Mouse (Mus musculus) inflammation-experienced regulatory T-cells, adult 16 weeks (primary cell): ENCODE results near the gene S100a14. TPM values are rescaled to one million over a fixed set of nuclear protein-coding genes. Genes with fewer than 3 reads are reported as not detected.

ENCODE experiments used
- polyA plus RNA-seq: library from polyadenylated mRNA; unstranded; fragments of 100-300 nt; shearing (Covaris generic); gene quantifications from one replicate; pipeline ENCODE4 v1.2.1, GENCODE M21; 2017

Gene S100a14
- polyA plus RNA-seq, result not detected

DNA sequence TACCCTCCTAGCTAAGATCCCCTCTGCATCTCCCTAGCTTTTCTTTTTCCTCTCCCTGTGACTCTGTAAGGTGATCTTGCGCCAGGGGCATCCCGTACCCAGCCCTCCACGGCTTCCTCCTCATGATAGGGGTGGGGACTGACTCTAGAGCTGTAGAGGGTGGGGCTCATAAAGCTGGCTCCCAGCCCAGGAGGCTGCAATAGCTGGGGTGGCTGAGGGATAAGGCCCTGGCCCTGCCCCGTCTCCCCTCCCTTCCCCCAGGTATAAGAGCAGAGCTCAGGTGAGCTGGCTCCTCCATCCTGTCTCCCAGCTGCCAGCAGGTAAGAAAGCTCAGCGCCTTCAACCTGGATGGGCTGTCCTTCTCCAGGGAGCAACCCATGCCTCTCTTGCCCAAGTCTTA lies at the start of gene S100a14:
Gene S100a14 (plus strand): TSS at position 277 of the 400 bp plus-strand sequence.

DNA sequence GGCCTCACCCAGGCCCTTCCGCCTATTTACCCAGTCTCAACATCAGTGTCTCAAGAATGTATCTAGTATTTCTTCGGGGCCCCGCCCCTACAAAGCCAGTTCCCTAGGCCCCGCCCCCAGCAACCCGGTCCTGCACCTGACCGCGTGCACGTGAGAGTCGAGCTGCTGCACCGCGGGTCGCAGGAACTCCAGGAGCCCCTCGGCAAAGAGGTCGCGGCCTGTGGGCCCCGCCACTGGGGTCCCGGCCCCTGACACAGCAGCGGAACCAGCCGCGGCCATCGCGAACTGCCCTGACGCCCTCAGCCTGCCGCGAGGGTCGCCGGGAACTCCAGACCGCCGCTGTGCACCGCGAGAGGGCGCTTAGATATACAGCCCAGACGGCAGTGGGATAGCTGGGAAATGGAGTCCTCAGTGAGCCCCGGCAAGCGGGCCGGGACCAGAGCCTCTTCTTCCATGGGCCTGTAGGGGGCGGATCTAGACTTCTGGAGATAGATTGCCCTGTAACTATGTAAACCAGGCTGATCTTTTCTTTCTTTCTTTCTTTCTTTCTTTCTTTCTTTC lies 35.9 kb upstream of the S100a14 start, which contains the start of gene Snapin:
Gene Snapin (minus strand): TSS at position 338 of the 561 bp plus-strand sequence.

DNA sequence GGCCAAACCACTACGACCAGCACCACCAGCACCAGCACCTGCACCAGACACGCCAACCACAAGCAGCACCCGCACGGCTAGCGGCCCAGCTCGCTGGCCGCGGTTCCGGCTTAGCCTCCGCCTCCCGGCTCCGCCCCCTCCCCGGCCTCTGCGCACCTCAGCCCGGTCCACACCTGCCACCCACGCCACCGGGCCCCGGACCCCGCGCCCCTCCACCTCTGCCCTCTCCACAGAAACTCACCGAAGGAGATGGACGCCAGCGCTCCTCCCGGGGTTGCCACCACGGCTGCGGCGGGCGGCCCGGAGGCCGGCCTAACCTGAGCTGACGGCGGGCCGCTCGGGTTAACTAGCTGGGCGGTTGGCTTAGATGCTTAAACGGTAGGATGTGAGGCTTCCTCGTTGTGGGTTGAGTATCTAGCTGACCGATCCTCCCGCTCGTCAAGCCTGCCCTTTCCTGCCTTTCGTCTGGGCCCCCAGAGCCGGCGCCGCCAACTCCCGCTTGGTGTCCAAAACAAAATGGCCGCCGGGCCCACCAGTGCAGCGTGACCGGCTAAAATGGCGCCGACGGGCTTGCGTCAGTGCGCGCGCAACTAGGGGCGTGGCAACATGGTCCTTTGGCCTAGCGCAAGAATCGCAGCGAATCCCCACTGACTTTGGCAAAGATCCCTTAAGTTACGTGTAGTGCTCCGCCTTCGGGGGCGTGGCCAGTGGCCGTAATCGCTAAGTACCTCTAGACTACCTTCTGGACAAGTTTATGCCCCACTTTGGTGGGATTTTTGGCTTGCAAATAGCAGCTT lies 17.5 kb upstream of the S100a14 start, which contains the start of gene Chtop:
Gene Chtop (minus strand): TSS at position 549 of the 797 bp plus-strand sequence.

GRCm38 (mm10) chr3:90513796-90514590 lies 12.7 kb upstream of the S100a14 start, which contains the start of the genes S100a1 and S100a13:
Gene S100a1, minus strand, starts transcription at chr3:90514392.
Gene S100a13, plus strand, starts transcription at chr3:90514435.

DNA sequence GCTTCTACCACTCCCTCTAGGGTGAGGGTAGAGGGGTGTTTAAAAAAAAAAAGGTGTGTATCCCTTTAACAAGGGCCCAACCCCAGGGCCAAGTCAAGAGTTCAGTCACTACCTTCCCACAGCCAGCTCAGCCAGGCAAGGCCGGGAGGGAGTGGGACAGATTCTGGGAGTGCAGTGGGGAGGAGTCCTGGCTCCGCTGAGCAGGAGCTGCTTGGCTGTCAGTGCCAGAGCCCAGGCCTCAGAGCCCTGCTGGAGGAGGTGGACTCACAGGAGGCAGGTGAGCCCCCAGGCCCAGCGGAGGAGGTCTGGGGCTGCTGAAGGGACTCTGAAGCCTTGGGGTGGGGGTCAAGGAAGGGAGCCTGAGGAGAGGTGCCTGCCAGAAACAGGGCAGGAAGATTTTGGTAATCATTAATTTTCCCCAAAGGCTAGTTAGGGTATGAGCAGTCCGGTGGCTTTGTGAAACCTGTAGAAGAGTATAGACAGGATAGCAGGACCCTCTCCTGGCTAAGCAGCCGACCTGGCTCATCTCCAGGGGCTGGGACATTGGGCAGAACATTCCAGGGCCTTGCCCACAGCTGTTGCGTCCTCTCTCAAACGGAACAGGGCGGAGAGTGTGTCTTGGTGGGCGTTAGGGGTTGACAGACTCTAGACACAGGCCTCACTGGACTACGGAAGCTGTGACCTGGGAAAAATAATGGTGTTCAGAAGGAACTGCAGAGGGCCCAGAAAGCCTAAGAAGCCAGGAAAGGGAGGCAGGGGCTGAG lies 10.7 kb downstream of the S100a14 start, which contains the start of gene S100a16:
Gene S100a16 (plus strand): TSS at position 114 of the 764 bp plus-strand sequence.

GRCm38 (mm10) chr3:90560008-90560628 lies 33.5 kb downstream of the S100a14 start, which contains the start of gene S100a3:
Gene S100a3, plus strand, starts transcription at chr3:90560578.

Other genes starting within 250 kb of the S100a14 start
- 13.3 TPM for gene Gatad2b, start 233.7 kb upstream of the S100a14 start, polyA plus RNA-seq
- gene Slc27a3, start 136.9 kb upstream of the S100a14 start, polyA plus RNA-seq, result 0.24 TPM
- gene Ints3, start 93.2 kb upstream of the S100a14 start, polyA plus RNA-seq, result 43.9 TPM
- not detected for gene Npr1, start 61.0 kb upstream of the S100a14 start, polyA plus RNA-seq
- 116 TPM for gene Ilf2, start 50.7 kb upstream of the S100a14 start, polyA plus RNA-seq
- 132 TPM for gene Snapin, start 35.8 kb upstream of the S100a14 start, polyA plus RNA-seq
- 218 TPM for gene Chtop, start 17.4 kb upstream of the S100a14 start, polyA plus RNA-seq
- 4.7 TPM for gene S100a1, start 12.5 kb upstream of the S100a14 start, polyA plus RNA-seq
- gene S100a13, start 12.4 kb upstream of the S100a14 start, polyA plus RNA-seq, result 157 TPM
- 0.43 TPM for gene S100a16, start 10.4 kb downstream of the S100a14 start, polyA plus RNA-seq
- 2.4 TPM for gene S100a3, start 33.7 kb downstream of the S100a14 start, polyA plus RNA-seq
- gene S100a2, start 63.4 kb downstream of the S100a14 start, polyA plus RNA-seq, result 1.1 TPM
- not detected for gene Gm42674, start 75.0 kb downstream of the S100a14 start, polyA plus RNA-seq
- 209 TPM for gene S100a4, start 76.9 kb downstream of the S100a14 start, polyA plus RNA-seq
- gene S100a5, start 81.7 kb downstream of the S100a14 start, polyA plus RNA-seq, result not detected
- 374 TPM for gene S100a6, start 86.0 kb downstream of the S100a14 start, polyA plus RNA-seq
- not detected for gene S100a7a, start 127.2 kb downstream of the S100a14 start, polyA plus RNA-seq
- not detected for gene S100a8, start 142.1 kb downstream of the S100a14 start, polyA plus RNA-seq
- not detected for gene S100a9, start 168.9 kb downstream of the S100a14 start, polyA plus RNA-seq
- not detected for gene Pglyrp4, start 200.1 kb downstream of the S100a14 start, polyA plus RNA-seq